Mouse (Mus musculus) layer of hippocampus, postnatal 25 days (tissue): ENCODE results near the gene Pbx2. TPM values are rescaled to one million over a fixed set of nuclear protein-coding genes. Genes with fewer than 3 reads are reported as not detected.
A peak's percentile ranks its signal among the peaks of the same experiment; 100 is the strongest.
"Not testable (repeated sequence)": the region's sequence is repeated elsewhere in the genome, so short reads cannot be mapped to it uniquely, and the experiment has no call there.

ENCODE experiments used
- DNase-seq, 2 experiments: peaks; one replicate each; pipeline ENCODE4 v3.0.0; 2022; ENCODE audit warnings: mixed read lengths in 2 of 2, low spot score in 1 of 2; ENCODE audit errors: extremely low spot score in 1 of 2
- total RNA-seq, 2 experiments: library from RNA; stranded (reverse); gene quantifications; 2 replicates each; pipeline ENCODE4 v1.2.3; 2021

Pbx2 gene
- 10 to 100 TPM; 55.8 to 61.5 TPM for total RNA-seq

DNA sequence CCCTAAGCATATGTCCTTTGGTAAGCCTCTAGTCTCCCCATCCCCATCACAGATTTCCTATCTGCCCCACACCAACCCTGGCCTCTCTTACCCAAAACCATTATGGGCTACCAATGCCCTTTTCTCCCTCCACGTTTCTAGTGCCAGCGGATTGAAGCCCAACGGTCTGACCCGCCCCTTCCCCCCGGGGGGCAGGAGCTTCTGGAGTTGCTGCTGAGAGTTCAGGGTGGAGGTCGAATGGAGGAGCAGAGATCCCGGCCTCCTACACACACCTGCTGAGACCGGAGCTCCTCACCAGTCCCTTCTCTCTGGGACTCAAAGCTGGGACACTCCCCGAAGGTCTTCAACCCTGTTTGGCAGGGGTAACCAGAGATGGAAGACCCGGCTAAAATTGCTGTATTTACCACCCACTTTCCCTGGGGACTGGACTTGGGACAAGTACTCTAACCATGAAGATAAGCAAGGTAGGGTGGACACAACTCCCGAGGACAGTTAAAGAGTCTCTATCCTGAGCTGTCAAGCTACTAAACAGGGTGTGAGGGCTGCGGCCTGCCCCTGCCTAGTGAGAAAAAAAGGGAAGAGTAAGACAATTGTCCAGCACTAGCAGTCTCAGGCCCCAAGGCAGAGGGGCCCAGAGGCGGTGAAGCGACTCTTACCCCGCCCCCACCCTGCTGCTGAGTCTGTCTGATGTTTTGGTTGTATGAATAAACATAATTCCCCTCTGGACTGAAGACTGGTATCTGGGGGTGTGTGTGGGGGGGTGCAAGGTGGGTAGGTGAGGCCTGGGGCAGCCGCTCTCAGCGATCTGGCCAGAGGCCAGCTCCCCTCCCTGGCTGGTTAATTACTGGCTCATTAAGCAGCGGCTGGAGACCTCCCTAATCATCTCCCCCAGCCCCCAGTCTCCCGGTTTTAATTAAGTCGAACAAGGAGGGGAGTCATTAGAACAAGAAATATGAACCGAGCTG, at the start of gene Pbx2:
Gene Pbx2, plus strand, starts transcription at position 238 of the 965 bp plus-strand sequence.
- DNase-seq = no peak

DNA sequence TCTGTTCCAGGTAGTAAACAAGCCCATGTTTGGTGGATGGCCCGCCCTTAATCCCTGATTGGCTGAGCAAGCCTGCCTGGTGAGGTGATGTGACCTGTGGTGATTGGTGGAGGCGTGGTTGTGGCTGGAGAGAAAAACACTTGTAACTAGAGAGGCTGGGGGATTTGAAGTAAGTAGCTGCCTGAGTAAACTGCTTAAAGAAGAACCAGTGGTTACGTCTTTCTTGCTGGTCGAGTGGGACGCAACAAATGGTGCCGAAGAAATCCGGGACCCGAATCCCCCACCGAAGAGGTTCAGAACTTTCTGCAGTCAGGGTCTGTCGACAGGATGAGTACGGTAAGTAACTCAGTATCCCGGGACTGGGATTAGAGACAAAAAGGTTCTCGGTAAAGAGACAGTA, 47.5 kb upstream of the Pbx2 start:
- DNase-seq = not testable (repeated sequence)

DNA sequence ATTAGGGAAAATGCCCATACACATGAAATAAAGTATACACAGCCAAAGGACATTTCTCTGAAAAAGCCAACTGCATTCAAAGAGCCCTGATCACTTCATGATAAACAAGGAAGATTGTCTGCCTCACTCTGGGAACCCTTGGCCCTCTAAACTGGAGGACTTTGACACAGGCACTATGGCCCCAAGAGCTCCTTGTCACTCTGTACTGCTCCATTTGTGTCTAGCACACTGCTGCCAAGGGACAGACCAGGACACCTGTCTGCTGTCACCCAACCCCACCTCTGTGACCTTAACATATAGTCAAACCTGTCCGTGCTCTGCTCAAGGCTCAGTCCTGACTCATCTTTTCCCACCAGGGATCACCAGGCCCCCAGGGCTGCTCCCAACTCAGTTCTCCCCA, 44.3 kb upstream of the Pbx2 start:
- no peak for DNase-seq

DNA sequence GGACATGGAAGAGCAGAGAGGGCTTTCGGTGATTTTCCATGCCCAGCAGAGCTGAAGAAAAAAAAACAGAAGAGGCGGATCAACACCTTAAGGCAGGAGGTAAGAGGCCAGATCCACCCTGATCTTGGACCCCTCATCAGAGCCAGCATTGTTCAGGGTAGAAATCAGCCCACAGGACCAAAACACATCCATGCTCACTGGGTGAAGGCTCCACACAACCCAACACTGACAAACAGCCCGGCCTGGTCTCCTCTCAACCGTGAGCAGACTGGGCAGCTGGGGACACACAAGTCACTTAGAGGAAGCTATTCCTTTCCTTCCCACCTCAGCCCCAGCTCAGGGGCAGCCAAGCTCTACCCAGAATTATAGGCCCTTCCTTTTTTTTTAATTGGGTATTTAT, 43.5 kb upstream of the Pbx2 start:
- DNase-seq = no peak

DNA sequence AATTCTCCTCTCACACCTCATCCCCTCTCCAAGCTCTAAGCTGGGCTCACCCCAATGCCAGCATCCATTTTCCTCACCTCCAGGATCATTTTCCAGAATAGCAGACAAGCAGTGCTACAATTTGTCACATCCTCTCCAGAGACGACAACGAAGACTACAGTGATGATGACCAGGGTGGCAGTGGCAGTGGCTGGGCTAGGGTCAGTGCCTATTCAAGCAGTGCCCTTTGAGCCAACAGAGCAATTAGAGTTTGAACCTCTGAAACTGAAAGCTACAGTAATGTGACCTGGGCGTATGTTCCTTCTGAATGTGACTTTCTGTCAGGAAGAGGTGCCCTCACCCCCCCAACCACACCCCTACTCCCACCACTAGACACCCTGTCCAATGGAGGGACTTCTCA, 41.9 kb upstream of the Pbx2 start:
- DNase-seq = no peak

DNA sequence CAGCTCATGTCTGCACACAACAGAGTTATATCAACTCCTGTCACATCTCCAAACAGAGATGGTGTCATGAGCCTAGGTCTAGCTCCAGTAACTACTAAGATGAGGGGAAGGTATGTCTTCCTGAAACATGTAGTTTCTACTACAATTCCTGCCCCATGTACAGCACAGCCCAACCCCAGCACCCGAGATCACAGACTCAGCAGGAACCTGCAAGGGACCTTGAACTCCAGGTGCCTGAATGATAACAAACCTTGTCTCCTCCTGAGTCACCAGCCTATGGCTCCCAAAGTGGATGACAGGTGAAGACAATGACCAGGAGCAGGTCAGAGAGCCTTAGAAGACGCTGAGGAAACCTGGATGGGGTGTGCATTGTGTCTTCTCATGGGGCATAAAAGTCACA, 41.2 kb upstream of the Pbx2 start:
- no peak for DNase-seq

DNA sequence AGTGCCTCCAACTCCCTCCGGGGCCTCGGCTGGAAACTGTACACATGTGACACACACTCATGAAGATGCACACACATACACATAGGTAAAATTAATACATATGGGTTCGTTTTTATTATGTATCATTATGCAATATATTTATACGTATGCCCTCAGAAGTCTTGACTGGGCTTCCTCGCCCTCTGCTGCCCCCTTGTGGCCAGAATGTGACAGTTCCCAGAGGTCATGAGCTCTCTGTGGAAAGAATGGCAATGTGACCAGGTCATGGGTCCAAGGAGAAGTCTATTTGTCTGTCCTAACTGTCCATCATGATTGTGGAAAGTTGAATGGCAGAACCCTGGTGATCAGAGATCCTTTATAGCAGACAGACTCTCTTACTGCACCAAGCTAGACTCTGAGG, 35.6 kb upstream of the Pbx2 start:
- DNase-seq = peak; percentile 62 to 89

DNA sequence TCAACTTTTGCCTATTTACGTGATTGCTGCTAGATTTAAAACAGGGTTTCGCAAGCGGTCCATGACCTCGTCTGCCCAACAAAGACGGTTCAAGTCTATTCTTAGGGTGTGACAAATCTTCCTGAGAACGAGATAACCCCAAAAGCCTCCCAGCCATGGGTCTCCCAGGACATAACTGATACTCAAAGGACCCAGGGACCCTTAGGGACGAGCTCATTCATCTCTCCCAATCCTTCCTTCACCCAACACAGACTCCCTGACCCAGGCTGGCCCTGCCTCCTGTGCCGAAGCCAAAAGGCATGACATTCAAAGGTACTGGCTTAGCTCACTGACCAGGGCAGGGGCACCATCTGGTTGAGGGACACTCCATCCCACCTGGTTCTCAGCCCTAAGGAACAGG, 34.7 kb upstream of the Pbx2 start:
- DNase-seq = no peak

DNA sequence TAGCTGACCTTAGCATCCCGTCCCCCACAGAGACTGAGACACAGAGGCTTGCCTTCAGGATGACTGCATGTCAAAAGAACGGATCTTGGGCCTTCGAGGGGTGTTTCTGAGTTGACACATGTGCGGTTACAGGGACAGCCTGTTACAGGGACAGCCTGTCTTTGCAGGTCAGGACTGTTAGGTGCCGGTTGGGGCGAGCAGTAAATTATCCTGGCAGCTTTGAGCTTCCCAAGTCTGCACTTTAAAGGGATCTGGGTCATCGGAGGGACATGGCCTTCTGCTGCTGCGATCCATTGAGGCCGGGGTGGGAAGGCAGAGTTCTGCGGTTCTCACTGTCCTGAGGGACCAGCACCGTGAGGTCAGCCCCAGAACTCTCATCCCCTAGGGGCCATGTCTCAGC, 33.7 kb upstream of the Pbx2 start:
- DNase-seq = no peak

DNA sequence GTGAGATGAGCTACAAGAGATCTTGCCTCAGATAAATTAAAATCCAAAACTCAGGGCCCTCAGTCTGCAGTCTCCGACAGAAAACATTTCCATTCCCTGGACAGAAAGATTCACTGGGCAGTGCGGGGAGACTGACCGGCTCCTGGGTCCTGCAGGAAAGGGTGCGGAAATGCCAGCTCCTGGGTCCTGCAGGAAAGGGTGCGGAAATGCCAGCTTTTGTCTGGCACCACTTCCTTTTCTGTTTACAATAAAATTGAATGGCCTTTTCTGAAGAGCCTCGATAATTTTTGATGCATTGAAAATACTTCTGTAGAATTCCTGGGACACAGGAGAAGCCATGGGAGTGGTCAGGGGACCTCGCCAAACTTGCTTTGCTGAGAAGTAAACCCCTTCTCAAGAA, 31.9 kb upstream of the Pbx2 start:
- no peak for DNase-seq

DNA sequence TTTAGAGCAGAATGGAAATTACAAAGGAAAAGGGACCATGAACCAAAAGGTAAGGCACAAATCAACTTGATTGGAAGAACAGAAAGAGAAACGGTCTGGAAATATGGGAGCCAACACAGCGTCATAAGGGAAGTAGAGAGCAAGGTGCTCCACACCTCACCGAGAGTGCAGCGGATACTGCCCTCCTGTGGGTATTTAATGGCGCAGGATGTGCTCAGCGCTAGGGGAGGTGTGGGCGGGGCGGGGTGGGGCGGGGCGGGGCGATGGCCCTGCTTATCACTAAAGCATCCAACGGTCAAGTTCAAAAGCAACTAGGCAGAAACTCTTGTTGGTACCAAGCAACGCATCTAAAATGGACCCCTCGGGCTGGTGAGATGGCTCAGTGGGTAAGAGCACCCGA, 31.2 kb upstream of the Pbx2 start:
- no peak for DNase-seq

DNA sequence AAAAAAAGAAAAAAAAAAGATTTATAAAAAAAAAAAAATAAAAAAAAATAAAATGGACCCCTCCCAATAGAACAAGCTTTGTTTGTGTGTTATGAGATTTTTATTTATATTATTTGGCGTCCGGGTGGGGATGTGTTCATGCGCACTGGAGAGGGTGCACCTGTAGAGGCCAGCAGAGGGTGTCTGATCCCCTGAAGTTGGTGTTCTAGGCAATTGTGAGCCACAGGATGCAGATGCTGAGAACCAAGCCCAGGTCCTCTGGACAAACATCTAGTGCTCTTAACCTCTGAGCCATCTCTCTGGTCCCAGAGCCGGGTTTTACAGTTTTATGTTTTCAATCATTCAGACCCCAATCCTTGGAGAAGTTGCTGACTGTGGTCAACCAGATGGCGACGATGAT, 30.6 kb upstream of the Pbx2 start:
- no peak for DNase-seq

DNA sequence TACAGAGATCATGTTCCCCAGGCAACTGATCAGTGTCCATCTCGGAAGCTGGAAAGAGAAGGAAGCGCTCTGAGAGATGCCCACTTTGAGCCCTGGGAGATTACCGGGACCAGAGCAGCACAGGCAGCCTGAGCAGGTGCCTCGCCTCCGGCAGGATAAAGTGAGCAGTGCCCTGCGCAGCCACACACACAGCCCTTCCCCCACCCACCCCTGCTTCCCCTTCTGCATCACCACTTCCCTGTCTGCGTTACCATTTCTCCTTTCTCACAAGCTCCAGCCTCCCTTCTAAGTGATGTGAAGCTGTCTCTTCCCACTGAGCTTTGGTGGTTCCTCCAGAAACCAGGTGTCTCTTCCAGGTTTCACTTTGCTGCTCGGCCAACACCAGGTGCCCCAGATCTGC, 29.9 kb upstream of the Pbx2 start:
- no peak for DNase-seq

DNA sequence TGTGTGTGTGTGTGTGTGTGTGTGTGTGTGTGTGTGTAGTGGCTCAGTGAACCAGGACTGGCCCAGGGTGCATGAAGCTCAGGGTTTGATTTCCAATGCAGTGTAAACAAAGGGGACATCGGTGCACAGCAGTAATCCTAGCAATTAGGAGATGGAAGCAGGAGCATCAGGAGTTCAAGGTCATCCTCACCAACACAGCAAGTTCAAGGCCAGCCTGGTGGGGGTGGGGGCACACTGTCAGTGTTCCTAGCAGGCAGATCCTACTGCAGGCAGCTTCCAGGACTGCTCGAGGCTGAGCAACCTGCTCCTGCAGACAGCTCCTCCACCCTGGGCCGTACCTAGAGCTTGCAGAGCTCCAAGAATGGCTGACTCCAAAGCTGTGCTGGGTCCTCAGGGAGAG, 28.5 kb upstream of the Pbx2 start:
- DNase-seq = no peak

DNA sequence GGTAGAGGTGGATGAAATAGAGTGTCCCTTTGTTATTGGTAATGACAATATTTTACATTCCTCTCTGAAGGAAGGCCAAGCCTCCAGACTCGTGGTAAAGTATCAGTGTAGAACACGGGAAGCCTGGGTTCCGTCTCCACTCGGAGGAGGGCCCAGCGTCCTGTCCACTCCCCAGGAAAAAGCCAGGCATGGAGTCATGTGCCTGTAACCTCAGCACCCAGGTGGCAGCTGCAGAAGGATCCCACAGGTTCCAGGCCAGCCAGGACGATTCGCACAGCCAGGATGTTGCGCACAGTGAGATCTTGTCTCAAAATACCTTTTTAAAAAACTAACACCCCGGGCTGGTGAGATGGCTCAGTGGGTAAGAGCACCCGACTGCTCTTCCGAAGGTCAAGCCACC, 27.7 kb upstream of the Pbx2 start:
- DNase-seq = no peak

DNA sequence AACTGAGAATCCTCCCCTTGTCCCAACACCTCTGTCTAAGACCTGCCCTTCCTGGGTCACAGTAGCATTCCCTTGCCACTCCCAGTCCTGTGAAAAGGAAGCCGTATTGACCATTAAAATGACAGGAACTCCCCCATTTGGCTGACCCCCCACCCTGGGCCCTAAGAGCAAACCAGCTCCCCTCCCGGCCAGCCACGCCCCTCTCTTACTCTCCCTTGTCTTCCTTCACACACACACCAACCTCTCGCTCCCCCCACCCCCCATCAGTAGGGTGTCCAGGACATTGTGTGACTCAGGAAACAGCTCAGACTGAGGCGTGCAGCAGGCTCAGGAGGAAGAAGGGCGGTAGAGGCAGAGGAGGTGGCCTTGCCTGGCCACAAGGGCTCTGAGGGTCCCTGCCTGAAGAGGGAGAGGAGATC, 27.1 kb upstream of the Pbx2 start, which contains the start of gene Notch4:
Gene Notch4, plus strand, starts transcription at position 266 of the 419 bp plus-strand sequence.
- no peak for DNase-seq

DNA sequence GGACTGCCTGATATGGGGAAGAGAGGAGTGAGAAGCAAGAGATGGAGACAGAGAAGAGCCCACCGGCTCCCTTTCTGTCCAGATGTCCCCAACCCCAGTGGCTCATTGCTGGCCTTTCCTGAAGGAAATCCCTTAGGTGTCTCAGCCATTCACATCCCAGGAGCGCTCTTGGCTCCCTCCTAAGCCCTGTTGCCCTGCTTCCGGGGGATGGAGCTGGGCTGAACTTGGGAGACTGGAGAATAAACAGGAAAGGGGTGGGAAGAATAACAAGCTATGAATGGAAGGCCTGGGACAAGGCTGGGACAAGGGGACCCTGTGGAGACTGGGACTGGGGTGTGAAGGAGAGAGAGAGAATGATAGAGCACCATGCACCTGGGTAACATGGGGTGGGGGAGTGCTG, 26.3 kb upstream of the Pbx2 start:
- no peak for DNase-seq

DNA sequence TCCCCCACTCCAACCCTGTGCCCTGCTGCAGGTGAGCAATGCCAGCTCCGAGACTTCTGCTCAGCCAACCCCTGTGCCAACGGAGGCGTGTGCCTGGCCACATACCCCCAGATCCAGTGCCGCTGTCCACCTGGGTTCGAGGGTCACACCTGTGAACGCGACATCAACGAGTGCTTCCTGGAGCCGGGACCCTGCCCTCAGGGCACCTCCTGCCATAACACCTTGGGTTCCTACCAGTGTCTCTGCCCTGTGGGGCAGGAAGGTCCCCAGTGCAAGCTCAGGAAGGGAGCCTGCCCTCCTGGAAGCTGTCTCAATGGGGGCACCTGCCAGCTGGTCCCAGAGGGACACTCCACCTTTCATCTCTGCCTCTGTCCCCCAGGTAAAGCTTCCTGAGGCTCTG, 23.8 kb upstream of the Pbx2 start:
- no peak for DNase-seq

DNA sequence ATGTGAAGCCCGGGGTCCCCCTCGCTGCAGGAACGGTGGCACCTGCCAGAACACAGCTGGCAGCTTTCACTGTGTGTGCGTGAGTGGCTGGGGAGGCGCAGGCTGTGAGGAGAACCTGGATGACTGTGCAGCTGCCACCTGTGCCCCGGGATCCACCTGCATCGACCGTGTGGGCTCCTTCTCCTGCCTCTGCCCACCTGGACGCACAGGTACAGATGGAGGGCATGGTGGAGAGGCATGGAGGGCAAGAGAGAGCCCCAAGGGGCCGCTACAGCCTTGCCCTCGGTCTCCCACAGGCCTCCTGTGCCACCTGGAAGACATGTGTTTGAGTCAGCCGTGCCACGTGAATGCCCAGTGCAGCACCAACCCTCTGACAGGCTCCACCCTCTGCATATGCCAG, 22.6 kb upstream of the Pbx2 start:
- DNase-seq = no peak

DNA sequence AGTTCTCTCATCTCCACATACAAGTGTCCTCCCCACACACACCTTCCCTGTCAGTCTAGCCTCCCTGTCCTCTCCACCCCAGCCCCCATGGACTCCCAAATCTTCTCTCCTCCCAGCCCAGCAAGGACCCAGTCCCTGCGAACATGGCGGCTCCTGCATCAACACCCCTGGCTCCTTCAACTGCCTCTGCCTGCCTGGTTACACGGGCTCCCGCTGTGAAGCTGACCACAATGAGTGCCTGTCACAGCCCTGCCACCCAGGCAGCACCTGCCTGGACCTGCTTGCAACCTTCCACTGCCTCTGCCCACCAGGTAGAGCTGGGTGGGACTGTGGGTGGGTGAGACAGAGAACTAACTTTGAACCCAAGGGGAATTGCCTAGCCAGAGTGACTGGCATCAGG, 21.1 kb upstream of the Pbx2 start:
- DNase-seq = no peak

DNA sequence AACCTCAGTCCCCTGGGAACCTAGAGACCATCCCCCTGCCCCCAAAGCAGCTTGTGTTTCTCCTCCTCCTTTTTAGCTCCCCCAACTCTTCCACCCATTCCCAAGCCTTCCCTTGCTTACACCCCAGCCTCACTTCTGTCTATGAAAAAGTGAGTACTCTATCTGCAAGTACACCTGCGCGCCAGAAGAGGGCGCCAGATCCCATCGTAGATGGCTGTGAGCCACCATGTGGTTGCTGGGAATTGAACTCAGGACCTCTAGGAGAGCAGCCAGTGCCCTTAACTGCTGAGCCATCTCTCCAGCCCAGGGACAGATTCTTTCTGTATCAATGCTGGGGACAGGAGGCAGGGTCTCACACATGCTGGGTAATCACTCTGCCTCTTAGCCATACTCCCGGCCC, 19.2 kb upstream of the Pbx2 start:
- no peak for DNase-seq

DNA sequence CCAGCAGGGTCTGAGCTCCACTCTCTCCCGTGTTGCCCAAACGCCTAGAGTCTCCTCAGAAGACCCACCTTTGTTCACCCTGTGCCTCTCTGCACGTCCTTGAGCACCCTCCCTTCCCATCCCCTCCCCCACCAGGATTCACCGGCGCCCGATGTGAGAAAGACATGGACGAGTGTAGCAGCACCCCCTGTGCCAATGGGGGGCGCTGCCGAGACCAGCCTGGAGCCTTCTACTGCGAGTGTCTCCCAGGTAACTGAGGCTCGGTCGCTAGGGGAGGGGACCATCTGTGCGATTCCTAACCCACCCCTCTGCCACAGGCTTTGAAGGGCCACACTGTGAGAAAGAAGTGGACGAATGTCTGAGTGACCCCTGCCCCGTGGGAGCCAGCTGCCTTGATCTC, 18.7 kb upstream of the Pbx2 start:
- DNase-seq = no peak
